Mouse (Mus musculus) cerebellum, adult 2 months (tissue): ENCODE results near the gene Srd5a3. TPM values are rescaled to one million over a fixed set of nuclear protein-coding genes. Genes with fewer than 3 reads are reported as not detected.

Source experiments
- DNase-seq, 2 experiments: peaks; one replicate each; pipeline ENCODE4 v3.0.0; 2021
- H3K27ac ChIP-seq: fragments of 200-500 bp; 2 replicates; pipeline ENCODE4 v1.5.1; 2012; ENCODE audit warnings: low read length, control low read depth, inconsistent platforms; ENCODE audit not compliant: insufficient read depth
- H3K27me3 ChIP-seq: fragments of 200-500 bp; 2 replicates; pipeline ENCODE4 v1.6.1; 2012; ENCODE audit warnings: inconsistent platforms, mild to moderate bottlenecking, low read length, moderate library complexity; ENCODE audit not compliant: control insufficient read depth, insufficient read depth
- H3K4me1 ChIP-seq: fragments of 200-500 bp; 2 replicates; pipeline ENCODE4 v1.6.1; 2011; ENCODE audit warnings: low read length; ENCODE audit not compliant: control insufficient read depth, insufficient read depth
- H3K4me3 ChIP-seq: fragments of 200-500 bp; replicated peaks from 2 replicates; pipeline ENCODE3; 2011; ENCODE audit warnings: mild to moderate bottlenecking, low read depth, low read length, control low read depth; ENCODE audit not compliant: insufficient read depth
- CTCF ChIP-seq: fragments of 200-500 bp; IDR thresholded peaks from 2 replicates; pipeline ENCODE4 v1.5.1; 2011; ENCODE audit warnings: low read depth, mild to moderate bottlenecking, control low read depth, low read length, moderate library complexity, borderline replicate concordance; ENCODE audit not compliant: insufficient read depth
- POLR2A ChIP-seq: fragments of 200-500 bp; IDR thresholded peaks from 2 replicates; pipeline ENCODE4 v1.6.1; 2011; ENCODE audit warnings: low read length, control low read depth, borderline replicate concordance; ENCODE audit not compliant: insufficient read depth
- WGBS: fragments of 180-500 bp; shearing (Covaris S2); methylation state at CpG from one replicate; pipeline ENCODE4 v1.1.7; 2018; 5-methylcytosine and 5-hydroxymethylcytosine counted together
- polyA plus RNA-seq: library from polyadenylated mRNA; depleted of rRNA; stranded (reverse); fragments of >200 nt; gene quantifications from 2 replicates; pipeline ENCODE4 v1.2.3, GENCODE M21; 2012

Gene Srd5a3
- polyA plus RNA-seq, 1 experiment = 19.3 TPM

DNA sequence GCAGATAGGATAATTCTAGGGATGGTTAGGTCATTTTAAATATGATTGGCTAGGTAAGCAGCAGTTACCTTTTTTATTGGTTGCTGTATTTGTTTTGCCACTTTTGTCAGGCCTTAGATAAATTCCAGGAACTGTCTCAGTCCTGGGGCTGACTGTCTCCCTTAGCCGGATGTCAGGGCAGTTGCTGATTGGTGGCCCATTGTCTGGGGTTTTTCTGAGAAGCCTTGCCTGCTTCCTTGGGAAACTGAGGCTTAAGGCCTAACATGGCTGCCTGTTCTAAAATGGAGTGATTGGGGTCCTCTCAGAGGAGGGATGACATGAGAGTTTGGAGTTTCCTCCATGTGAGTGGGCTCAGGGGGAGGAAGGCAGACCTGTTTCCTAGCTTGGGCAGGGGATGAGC is 2.0 kb upstream of the Srd5a3 start:
- WGBS = 92% methylated on average over 1 of the region's 1 CpGs
- no peak for TF ChIP-seq CTCF
- no peak for TF ChIP-seq POLR2A
- DNase-seq = no peak

DNA sequence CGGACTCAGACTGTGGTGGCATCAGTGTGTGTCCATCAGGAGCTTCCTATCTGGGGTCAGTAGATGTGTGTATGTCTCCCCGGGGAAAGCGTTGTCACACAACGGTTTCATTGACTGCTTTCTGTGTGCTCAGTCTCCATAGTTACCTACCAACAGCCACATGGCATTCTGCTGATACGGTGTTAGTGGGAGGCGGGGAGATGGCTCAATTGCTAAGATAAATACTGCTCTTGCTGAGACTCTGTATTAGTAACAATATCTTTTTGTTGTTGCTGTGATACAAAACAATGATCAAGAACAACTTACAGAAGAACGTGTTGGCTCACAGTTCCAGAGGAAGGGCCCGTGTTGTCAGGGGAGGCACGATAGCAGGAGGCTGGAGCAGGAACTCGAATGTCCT is 1.6 kb upstream of the Srd5a3 start:
- DNase-seq = no peak
- H3K27ac ChIP-seq = no peak overlapping the region
- WGBS = 65% methylated on average over 10 of the region's 10 CpGs

More for the DNA sequence above, 2.0 kb upstream of the Srd5a3 start:
- Histone ChIP-seq H3K27me3 (no peaks in the 10 kb centered on the region), H3K4me1 (no peaks in the 10 kb centered on the region), H3K27ac (no peak overlapping the region), H3K4me3 (no peak overlapping the region)

DNA sequence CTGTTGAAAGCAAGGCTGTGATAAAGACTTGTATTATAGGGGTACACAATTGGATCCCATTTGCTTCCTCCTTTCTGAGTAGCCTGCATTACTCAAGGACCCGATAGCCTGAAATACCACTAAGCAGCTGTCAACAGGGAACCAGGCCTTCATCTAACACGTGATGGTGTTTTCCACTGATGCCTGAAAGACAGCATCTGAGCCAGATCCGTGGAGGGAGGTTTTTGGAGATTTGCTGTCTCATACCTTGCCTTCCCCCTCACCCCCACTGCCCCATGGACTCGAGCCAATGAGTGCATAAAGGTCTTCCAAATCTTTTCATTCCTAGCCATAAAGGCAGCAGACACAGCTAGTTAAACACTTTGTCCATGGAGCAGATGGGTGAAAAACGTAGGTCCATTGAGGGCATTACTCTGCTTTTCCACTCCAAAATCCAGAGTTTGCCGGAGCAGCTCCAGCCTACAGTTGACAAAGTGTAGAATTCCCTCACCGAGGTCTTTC is 850 bp upstream of the Srd5a3 start:
- Histone ChIP-seq H3K4me3 (no peak overlapping the region), H3K4me1 (no peaks in the 10 kb centered on the region)
- TF ChIP-seq POLR2A = no peak
- TF ChIP-seq CTCF = no peak

More for the DNA sequence above, 1.6 kb upstream of the Srd5a3 start:
- Histone ChIP-seq H3K27me3 (no peaks in the 10 kb centered on the region), H3K4me1 (no peaks in the 10 kb centered on the region), H3K4me3 (no peak overlapping the region)
- TF ChIP-seq POLR2A (no peak), CTCF (no peak)

DNA sequence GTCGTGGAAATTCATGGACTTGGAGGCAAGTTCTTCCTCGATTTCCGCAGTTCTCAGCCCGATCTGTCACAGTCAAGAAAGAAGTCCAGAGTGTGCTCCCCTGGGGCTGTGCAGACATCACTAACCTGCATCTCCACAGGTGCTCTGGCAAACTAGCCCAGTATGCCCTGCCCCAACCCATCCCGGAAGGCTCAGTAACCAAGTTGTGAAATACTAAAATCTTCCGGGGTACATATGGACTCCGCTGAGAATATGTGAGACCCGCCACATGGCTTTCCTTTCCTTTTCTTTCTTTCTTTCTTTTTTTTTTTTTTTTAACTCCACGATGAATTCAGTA is 627 bp downstream of the Srd5a3 start:
- DNase-seq = no peak
- H3K4me1 ChIP-seq = no peaks in the 10 kb centered on the region
- peak overlapping the region; percentile 75 for H3K4me3 ChIP-seq
- H3K27me3 ChIP-seq = no peaks in the 10 kb centered on the region
- WGBS = 6% methylated on average over 9 of the region's 9 CpGs
- no peak overlapping the region for H3K27ac ChIP-seq
- TF ChIP-seq CTCF = no peak
- no peak for TF ChIP-seq POLR2A

More for the DNA sequence above, 850 bp upstream of the Srd5a3 start:
- 37% methylated on average over 7 of the region's 7 CpGs for WGBS
- H3K27ac ChIP-seq = no peak overlapping the region
- DNase-seq = peak in 1 of 2 experiments; percentile 16
- H3K27me3 ChIP-seq = no peaks in the 10 kb centered on the region

DNA sequence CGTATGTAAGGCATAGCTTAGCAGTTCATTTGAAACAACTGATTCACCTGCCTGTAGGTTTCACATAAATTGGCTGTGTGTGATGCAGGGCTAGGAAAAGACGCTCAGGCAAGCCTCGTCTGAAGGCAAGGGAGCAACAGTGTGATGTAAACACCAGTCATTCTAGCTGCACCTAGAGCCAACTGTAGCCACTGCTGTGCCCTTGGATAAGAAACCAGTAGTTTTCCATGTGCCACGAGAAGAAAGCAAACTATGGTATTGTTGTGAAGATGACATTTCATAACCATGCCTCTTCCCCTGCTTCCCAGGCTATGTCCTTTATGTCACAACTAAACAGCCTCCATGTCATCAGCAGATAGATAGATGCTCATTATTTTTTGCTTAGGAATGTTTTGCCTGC is 3.3 kb downstream of the Srd5a3 start:
- WGBS = 91% methylated on average over 4 of the region's 4 CpGs
- no peak for DNase-seq
- TF ChIP-seq POLR2A = no peak
- TF ChIP-seq CTCF = no peak
- H3K4me1 ChIP-seq = no peaks in the 10 kb centered on the region; the same call in 1 of the 2 replicates
- no peak overlapping the region for H3K4me3 ChIP-seq
- no peak overlapping the region for H3K27ac ChIP-seq
- H3K27me3 ChIP-seq = no peaks in the 10 kb centered on the region

DNA sequence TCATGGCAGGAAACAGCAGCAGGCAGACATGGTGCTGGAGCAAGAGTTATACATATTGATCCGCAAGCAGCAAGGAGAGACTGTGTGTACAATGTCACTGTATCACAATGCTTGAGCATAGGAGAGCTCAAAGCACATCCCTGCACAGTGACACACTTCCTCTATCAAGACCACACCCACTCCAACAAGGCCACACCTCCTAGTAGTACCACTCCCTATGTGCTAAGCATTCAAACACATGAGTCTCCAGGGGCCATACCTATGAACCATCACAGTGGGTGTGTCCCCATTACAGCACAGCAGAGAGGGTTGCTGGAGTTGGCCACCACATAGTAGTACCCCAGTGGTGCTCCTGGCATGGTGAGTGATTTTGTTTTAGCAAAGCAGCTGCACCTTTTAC is 6.3 kb downstream of the Srd5a3 start:
- no peaks in the 10 kb centered on the region for H3K27me3 ChIP-seq
- H3K27ac ChIP-seq = no peak overlapping the region
- TF ChIP-seq CTCF (no peak), POLR2A (no peak)
- H3K4me1 ChIP-seq = no peaks in the 10 kb centered on the region; the same call in 1 of the 2 replicates
- H3K4me3 ChIP-seq = no peak overlapping the region
- 100% methylated on average over 1 of the region's 1 CpGs for WGBS
- DNase-seq = no peak

DNA sequence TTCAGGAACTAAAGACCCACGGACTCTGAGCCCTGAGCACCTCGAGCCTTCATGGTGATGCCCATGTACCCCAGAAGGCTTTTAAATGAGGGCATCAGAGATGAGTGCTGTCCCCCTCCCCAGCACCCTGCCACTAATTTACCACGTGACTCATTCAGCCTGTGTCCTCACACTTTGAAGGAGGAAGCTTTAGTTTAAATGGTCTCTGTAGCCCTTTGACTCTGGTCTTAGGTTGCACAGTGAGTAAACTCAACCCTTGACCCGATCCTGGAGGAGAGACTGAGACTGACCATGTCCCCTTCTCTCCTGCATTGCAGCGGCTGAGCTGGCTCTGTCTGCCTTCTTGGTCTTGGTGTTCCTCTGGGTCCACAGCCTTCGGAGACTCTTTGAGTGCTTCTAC is 9.4 kb downstream of the Srd5a3 start:
- 97% methylated on average over 6 of the region's 6 CpGs for WGBS
- TF ChIP-seq CTCF = no peak
- TF ChIP-seq POLR2A = no peak

DNA sequence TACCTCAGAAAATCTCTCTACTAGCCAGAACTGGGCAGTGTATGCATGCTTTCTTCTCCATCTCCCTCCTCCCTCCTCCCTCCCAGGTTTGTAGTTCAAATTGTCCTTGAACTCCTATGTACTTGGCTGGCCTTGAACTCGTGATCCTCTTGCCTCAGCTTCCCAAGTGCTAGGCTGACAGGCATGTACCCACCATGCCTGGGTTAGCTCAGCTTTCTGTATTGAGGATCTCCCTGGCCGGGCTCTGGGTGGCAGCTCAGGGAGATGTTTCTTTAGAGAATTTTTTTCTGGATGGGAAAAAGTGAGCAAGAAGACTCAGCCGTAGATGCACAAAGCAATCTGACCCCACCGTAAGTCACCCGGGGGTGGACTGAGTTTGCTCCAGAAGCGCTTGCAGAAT is 12.9 kb downstream of the Srd5a3 start:
- no peak overlapping the region for H3K27ac ChIP-seq
- H3K27me3 ChIP-seq = no peaks in the 10 kb centered on the region
- DNase-seq = no peak
- TF ChIP-seq POLR2A (no peak), CTCF (no peak)
- WGBS = 91% methylated on average over 6 of the region's 6 CpGs
- H3K4me1 ChIP-seq = no peaks in the 10 kb centered on the region
- H3K4me3 ChIP-seq = no peak overlapping the region

More for the DNA sequence above, 9.4 kb downstream of the Srd5a3 start:
- no peaks in the 10 kb centered on the region; the same call in 1 of the 2 replicates for H3K4me1 ChIP-seq
- no peaks in the 10 kb centered on the region for H3K27me3 ChIP-seq
- H3K4me3 ChIP-seq = no peak overlapping the region
- no peak for DNase-seq
- no peak overlapping the region for H3K27ac ChIP-seq
